Mouse (Mus musculus) C2C12 (cell line): ENCODE measurements around the gene Id1. TPM values are rescaled to one million over a fixed set of nuclear protein-coding genes. Genes with fewer than 3 reads are reported as not detected.

ENCODE experiments used
- H3K27me3 ChIP-seq: one replicate; pipeline ENCODE4 v1.6.1; 2011; ENCODE audit not compliant: control insufficient read depth, insufficient read depth, insufficient read length
- H3K36me3 ChIP-seq: one replicate; pipeline ENCODE4 v1.6.1; 2011; ENCODE audit not compliant: control insufficient read depth, insufficient read depth
- H3K4me3 ChIP-seq: one replicate; pipeline ENCODE4 v1.5.1; 2011; ENCODE audit warnings: mild to moderate bottlenecking, control low read depth; ENCODE audit not compliant: poor library complexity, insufficient read depth, severe bottlenecking
- H3K79me2 ChIP-seq: one replicate; pipeline ENCODE4 v1.6.1; 2011; ENCODE audit not compliant: control insufficient read depth, insufficient read depth
- H3K79me3 ChIP-seq: one replicate; pipeline ENCODE4 v1.6.1; 2011; ENCODE audit warnings: low read depth, control low read depth
- H3ac ChIP-seq: one replicate; pipeline ENCODE3; 2011; ENCODE audit warnings: low read depth; ENCODE audit not compliant: control insufficient read depth, insufficient read length
- CEBPB ChIP-seq: IDR thresholded peaks from one replicate; pipeline ENCODE4 v1.6.1; 2011; ENCODE audit warnings: low read depth, mild to moderate bottlenecking, control low read depth, moderate library complexity
- CTCF ChIP-seq: IDR thresholded peaks from one replicate; pipeline ENCODE4 v1.5.1; 2011; ENCODE audit not compliant: control insufficient read depth, insufficient read depth, insufficient read length
- FOSL1 ChIP-seq: IDR thresholded peaks from one replicate; pipeline ENCODE4 v1.8.0; 2011; ENCODE audit warnings: mild to moderate bottlenecking, low read length; ENCODE audit not compliant: poor library complexity, insufficient read depth, severe bottlenecking
- MAX ChIP-seq: IDR thresholded peaks from one replicate; pipeline ENCODE4 v1.6.1; 2011; ENCODE audit warnings: mild to moderate bottlenecking, control low read depth
- MYOD1 ChIP-seq: IDR thresholded peaks from one replicate; pipeline ENCODE4 v1.6.1; 2011; ENCODE audit warnings: low read depth; ENCODE audit not compliant: control insufficient read depth, insufficient read length
- MYOG ChIP-seq: IDR thresholded peaks from one replicate; pipeline ENCODE4 v1.6.1; 2011; ENCODE audit not compliant: control insufficient read depth, insufficient read length; ENCODE audit errors: extremely low read depth
- USF1 ChIP-seq: IDR thresholded peaks from one replicate; pipeline ENCODE4 v1.6.1; 2011; ENCODE audit warnings: low read depth, mild to moderate bottlenecking, control low read depth, moderate library complexity
- polyA plus RNA-seq: library from polyadenylated mRNA; unstranded; fragments of >200 nt; fragmentation: generic; extraction: Trizol; gene quantifications from one replicate; pipeline ENCODE4 v1.2.1, GENCODE M21; 2012; ENCODE audit warnings: missing spikeins

Gene Id1
- polyA plus RNA-seq, 1 experiment, result 503 TPM

DNA sequence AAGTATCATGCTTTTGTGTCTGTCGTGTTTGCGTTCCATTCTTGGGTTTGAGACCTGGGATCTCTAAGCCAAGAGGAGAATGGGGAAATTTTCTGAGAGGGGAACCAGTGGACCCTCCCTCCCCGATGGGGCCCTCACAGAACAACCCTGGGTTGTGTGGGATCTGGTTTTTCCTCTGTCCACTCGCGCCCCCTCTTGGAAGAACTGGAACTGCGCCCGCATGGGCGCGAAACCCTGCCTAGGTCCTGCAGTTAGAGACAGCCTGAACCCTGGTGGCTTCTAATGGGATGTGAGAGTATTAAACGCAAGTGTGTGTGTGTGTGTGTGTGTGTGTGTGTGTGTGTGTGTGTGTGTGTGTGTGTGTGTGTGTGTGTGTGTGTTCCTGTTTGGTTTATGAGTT is 6.4 kb downstream of the Id1 start:
- Histone ChIP-seq H3K27me3 (no peaks in the 10 kb centered on the region), H3ac (no peak overlapping the region), H3K79me2 (peaks cover 22% of the 10 kb centered on the region), H3K36me3 (peaks cover 9% of the 10 kb centered on the region), H3K79me3 (peaks cover 10% of the 10 kb centered on the region), H3K4me3 (no peak overlapping the region)
- TF ChIP-seq CEBPB, result no peak
- peak; percentile 53 for TF ChIP-seq CTCF

- no peaks in the 10 kb centered on the region for H3K79me3 ChIP-seq
- no peaks in the 10 kb centered on the region for H3K79me2 ChIP-seq
- H3K4me3 ChIP-seq, result no peak within 1 kb of the TSS
- TF ChIP-seq MYOD1, result no peak
- no peak for TF ChIP-seq MYOG
- TF ChIP-seq CTCF, result no peak
- no peak for TF ChIP-seq CEBPB
- no peak for TF ChIP-seq USF1
- no peak for TF ChIP-seq FOSL1
- no peak for TF ChIP-seq MAX
- H3ac ChIP-seq, result no peak within 1 kb of the TSS
- H3K36me3 ChIP-seq, result no peaks in the 10 kb centered on the region
- no peaks in the 10 kb centered on the region for H3K27me3 ChIP-seq
Measured at GRCm38 (mm10) chr2:152753944-152754711, 18.1 kb downstream of the Id1 start, which contains the start of gene Cox4i2. TSS of gene Cox4i2 (plus strand) at chr2:152754173.

- Histone ChIP-seq H3K27me3 (no peaks in the 10 kb centered on the region), H3K4me3 (no peak overlapping the region)
- TF ChIP-seq MYOG, result no peak
Measured at GRCm38 (mm10) chr2:152756474-152757393, 20.7 kb downstream of the Id1 start.

GRCm38 (mm10) chr2:152757478-152757877 is 21.4 kb downstream of the Id1 start:
- H3K36me3 ChIP-seq, result no peaks in the 10 kb centered on the region
- TF ChIP-seq MAX (no peak), CEBPB (no peak), FOSL1 (no peak), MYOG (no peak), USF1 (no peak)
- H3K79me2 ChIP-seq, result no peaks in the 10 kb centered on the region
- H3K79me3 ChIP-seq, result no peaks in the 10 kb centered on the region
- H3ac ChIP-seq, result no peak overlapping the region
- no peak overlapping the region for H3K4me3 ChIP-seq
- no peaks in the 10 kb centered on the region for H3K27me3 ChIP-seq

More at GRCm38 (mm10) chr2:152756474-152757393, 20.7 kb downstream of the Id1 start:
- no peaks in the 10 kb centered on the region for H3K79me2 ChIP-seq
- no peak overlapping the region for H3ac ChIP-seq
- H3K36me3 ChIP-seq, result no peaks in the 10 kb centered on the region
- no peaks in the 10 kb centered on the region for H3K79me3 ChIP-seq

DNA sequence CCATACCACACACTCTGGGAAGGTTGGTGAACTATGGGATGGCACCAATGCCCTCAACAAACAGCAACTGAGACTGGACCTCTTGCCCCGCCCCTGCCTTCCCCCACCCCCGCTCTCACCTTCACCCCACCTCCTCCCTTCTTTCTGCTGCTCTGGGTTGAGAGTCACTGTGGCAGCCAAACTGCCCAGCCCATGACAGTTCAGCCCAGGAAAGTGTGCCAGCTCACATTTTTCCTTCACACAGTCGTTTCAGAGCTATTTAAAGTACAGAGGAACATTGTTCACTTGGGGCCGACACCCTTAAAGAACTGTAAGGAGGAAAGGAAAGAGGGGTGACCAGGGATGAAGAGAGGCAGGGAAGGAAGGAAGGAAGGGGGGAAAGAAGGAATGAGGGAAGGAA is 22.3 kb downstream of the Id1 start:
- Histone ChIP-seq H3K79me3 (no peaks in the 10 kb centered on the region), H3K27me3 (no peaks in the 10 kb centered on the region), H3K36me3 (no peaks in the 10 kb centered on the region), H3K79me2 (no peaks in the 10 kb centered on the region), H3ac (no peak overlapping the region), H3K4me3 (no peak overlapping the region)
- no peak for TF ChIP-seq USF1
- TF ChIP-seq CEBPB, result no peak
- no peak for TF ChIP-seq MYOG
- TF ChIP-seq MYOD1, result no peak
- no peak for TF ChIP-seq CTCF
- no peak for TF ChIP-seq MAX
- TF ChIP-seq FOSL1, result no peak

- no peaks in the 10 kb centered on the region for H3K79me2 ChIP-seq
- TF ChIP-seq CEBPB, result no peak
- no peak for TF ChIP-seq CTCF
- TF ChIP-seq MYOD1, result no peak
- no peak for TF ChIP-seq MAX
- no peak for TF ChIP-seq MYOG
- no peak for TF ChIP-seq USF1
- TF ChIP-seq FOSL1, result no peak
- no peak overlapping the region for H3K4me3 ChIP-seq
- H3ac ChIP-seq, result no peak overlapping the region
- H3K27me3 ChIP-seq, result no peaks in the 10 kb centered on the region
- H3K36me3 ChIP-seq, result no peaks in the 10 kb centered on the region
- H3K79me3 ChIP-seq, result no peaks in the 10 kb centered on the region
Measured at GRCm38 (mm10) chr2:152763310-152763709, 27.3 kb downstream of the Id1 start.
